Mouse (Mus musculus) c-Kit-negative CD71-positive TER-119-positive erythroid progenitor cells, embryonic 14.5 days (primary cell): Measurements from ENCODE around the gene Ythdf1.

ENCODE experiments used
- DNase-seq: peaks from one replicate; pipeline ENCODE4 v3.0.0-alpha.2; 2013; ENCODE audit warnings: low read depth, low spot score

Ythdf1 gene

GRCm38 (mm10) chr2:180879365-180880067, 41.2 kb downstream of the Ythdf1 start:
- DNase-seq: no peak

- DNase-seq: no peak
These were observed 50.7 kb downstream of the Ythdf1 start for GRCm38 (mm10) chr2:180870006-180870405.

DNA sequence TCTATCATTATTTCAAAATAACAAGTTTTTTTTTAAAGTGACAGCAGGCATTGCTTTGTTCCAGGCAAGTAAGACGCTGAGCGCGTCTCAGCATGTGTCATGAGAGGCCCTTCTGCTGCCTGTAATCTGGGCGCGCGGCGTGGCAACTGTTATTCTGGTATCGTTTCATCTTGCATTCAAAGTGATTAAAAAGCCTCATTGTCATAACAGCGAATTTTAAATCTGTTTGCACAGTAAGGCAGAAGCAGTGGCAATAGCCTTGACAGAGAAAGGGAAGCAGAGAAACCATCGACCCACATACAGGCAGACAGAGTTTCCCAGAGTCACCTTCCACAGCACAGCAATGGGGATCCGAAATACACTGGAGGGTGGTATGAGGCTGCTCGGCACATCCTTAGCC, 59.2 kb downstream of the Ythdf1 start:
- DNase-seq: no peak

DNA sequence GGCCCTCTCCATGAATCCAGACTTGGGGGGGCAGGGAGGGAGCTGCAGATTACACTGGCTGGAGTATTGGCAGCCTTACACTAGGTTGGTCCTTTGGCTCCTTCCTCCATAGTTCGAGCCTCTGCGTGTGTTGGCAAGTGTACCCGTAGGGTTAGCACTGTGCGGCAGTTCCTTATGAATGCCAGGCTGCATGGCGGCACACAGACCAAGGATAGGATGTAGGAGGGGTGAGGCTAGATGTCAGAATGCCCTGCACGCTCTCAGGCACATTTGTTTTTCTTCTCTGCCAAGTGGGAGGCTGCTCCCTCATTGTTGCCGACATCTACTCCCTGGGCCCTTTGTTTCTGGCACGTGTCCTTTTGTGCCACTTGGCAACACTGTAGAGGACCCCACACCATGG, 63.6 kb downstream of the Ythdf1 start:
- no peak for DNase-seq

GRCm38 (mm10) chr2:180855005-180855544, 65.7 kb downstream of the Ythdf1 start:
- DNase-seq: no peak
